Mouse (Mus musculus) embryonic facial prominence, embryonic 12.5 days (tissue): Measurements from ENCODE around the gene Filip1l. TPM values are rescaled to one million over a fixed set of nuclear protein-coding genes. Genes with fewer than 3 reads are reported as not detected.

Experiments used
- ATAC-seq: fragments of 200-750 bp; cut with Nextera tagmentation; 2 replicates; pipeline ENCODE4 v1.8.0; 2017; ENCODE audit not compliant: insufficient number of reproducible peaks, insufficient read depth, low FRiP score, low TSS enrichment
- H3K27ac ChIP-seq: fragments of 300-500 bp; sonication (generic); 2 replicates; pipeline ENCODE4 v1.5.1; 2016; ENCODE audit warnings: mild to moderate bottlenecking
- H3K27me3 ChIP-seq: fragments of 300-500 bp; sonication (generic); 2 replicates; pipeline ENCODE4 v1.6.1; 2016; ENCODE audit warnings: mild to moderate bottlenecking, moderate library complexity
- H3K36me3 ChIP-seq: fragments of 300-500 bp; sonication (generic); 2 replicates; pipeline ENCODE4 v1.6.1; 2016; ENCODE audit warnings: mild to moderate bottlenecking
- H3K4me1 ChIP-seq: fragments of 300-500 bp; sonication (generic); 2 replicates; pipeline ENCODE4 v1.6.1; 2016
- H3K4me2 ChIP-seq: fragments of 300-500 bp; sonication (generic); replicated peaks from 2 replicates; pipeline ENCODE4 v1.6.1; 2016; ENCODE audit warnings: mild to moderate bottlenecking, moderate library complexity
- H3K4me3 ChIP-seq: fragments of 300-500 bp; sonication (generic); 2 replicates; pipeline ENCODE4 v1.5.1; 2016; ENCODE audit warnings: mild to moderate bottlenecking
- H3K9ac ChIP-seq: fragments of 300-500 bp; sonication (generic); 2 replicates; pipeline ENCODE4 v1.6.1; 2016; ENCODE audit warnings: mild to moderate bottlenecking, moderate library complexity
- H3K9me3 ChIP-seq: fragments of 300-500 bp; sonication (generic); 2 replicates; pipeline ENCODE4 v1.6.1; 2016; ENCODE audit warnings: mild to moderate bottlenecking, moderate library complexity
- WGBS: fragments of 180-500 bp; shearing (Covaris S2); methylation state at CpG from one replicate; pipeline ENCODE4 v1.1.7; 2016; 5-methylcytosine and 5-hydroxymethylcytosine counted together
- polyA plus RNA-seq: library from polyadenylated mRNA; unstranded; fragments of >200 nt; fragmentation: Nextera tagmentation; extraction: Ambion mirVana; gene quantifications from 2 replicates; pipeline ENCODE4 v1.2.1, GENCODE M21; 2016

The Filip1l gene
- polyA plus RNA-seq, 1 experiment from 2014 or later = 27.4 TPM

GRCm38 (mm10) chr16:57473415-57474085 is 120.7 kb downstream of the Filip1l start:
- Histone ChIP-seq H3K27me3 (no peaks in the 10 kb centered on the region), H3K27ac (no peak overlapping the region), H3K4me1 (peaks cover 5% of the 10 kb centered on the region; the same call in 1 of the 2 replicates), H3K4me2 (no peak overlapping the region), H3K9ac (no peak overlapping the region), H3K36me3 (no peaks in the 10 kb centered on the region), H3K9me3 (no peaks in the 10 kb centered on the region), H3K4me3 (no peak overlapping the region)
- ATAC-seq = no peak
- WGBS = 30% methylated on average over 10 of the region's 10 CpGs

GRCm38 (mm10) chr16:57478451-57478850 is 125.6 kb downstream of the Filip1l start:
- Histone ChIP-seq H3K4me3 (no peak overlapping the region), H3K4me1 (peaks cover 5% of the 10 kb centered on the region; the same call in 1 of the 2 replicates), H3K27me3 (no peaks in the 10 kb centered on the region), H3K9me3 (no peaks in the 10 kb centered on the region), H3K36me3 (no peaks in the 10 kb centered on the region), H3K27ac (no peak overlapping the region), H3K4me2 (no peak overlapping the region), H3K9ac (no peak overlapping the region)
- 81% methylated on average over 2 of the region's 2 CpGs for WGBS
- ATAC-seq = no peak

DNA sequence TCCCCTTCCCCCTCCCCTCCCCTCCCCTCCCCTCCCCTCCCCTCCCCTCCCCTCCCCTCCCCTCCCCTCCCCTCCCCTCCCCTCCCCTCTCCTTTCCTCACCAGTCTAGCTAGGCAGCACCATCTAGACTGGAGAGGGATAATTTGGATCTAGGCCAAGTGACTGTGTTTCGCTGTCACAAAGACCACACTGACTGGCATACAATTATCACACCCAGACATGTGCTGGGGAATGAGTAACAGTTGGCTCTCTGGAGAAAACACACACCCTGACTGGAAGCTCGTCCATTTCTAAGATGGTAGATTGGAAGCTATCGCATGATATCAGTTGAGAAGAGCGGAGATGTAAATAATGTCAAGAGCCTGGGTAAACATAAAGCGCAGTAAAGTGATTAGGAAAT is 126.9 kb downstream of the Filip1l start:
- H3K4me3 ChIP-seq = no peak overlapping the region
- no peaks in the 10 kb centered on the region for H3K36me3 ChIP-seq
- H3K27ac ChIP-seq = no peak overlapping the region
- no peak overlapping the region for H3K4me2 ChIP-seq
- no peaks in the 10 kb centered on the region for H3K27me3 ChIP-seq
- ATAC-seq = no peak
- no peaks in the 10 kb centered on the region for H3K4me1 ChIP-seq
- no peak overlapping the region for H3K9ac ChIP-seq
- no peaks in the 10 kb centered on the region for H3K9me3 ChIP-seq
- 89% methylated on average over 5 of the region's 5 CpGs for WGBS

DNA sequence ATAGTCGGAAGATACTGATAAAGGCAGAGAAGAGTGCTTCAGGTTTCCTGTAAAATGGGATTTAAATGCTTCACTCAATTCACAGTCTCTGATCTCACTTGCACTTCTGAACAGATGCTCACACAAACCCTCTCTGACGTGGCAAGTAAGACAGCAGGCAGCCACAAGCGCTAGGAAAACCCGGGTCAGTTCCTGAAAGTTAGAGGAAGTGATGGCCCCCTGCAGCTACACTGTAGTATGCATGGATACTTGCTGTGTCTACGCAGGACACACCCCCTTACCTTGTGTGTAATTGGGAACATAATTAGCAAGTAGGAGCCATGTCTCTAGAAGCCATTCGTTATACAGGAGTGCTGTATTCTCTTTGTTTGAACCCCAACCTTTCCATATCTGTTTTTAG is 129.4 kb downstream of the Filip1l start:
- no peak overlapping the region for H3K4me3 ChIP-seq
- ATAC-seq = no peak
- WGBS = 60% methylated on average over 6 of the region's 6 CpGs
- 0 out of 2 replicates have a peak, but pooled peaks cover 9% of the 10 kb centered on the region for H3K4me1 ChIP-seq
- no peaks in the 10 kb centered on the region for H3K9me3 ChIP-seq
- no peak overlapping the region for H3K27ac ChIP-seq
- no peak overlapping the region for H3K9ac ChIP-seq
- no peaks in the 10 kb centered on the region for H3K36me3 ChIP-seq
- no peak overlapping the region for H3K4me2 ChIP-seq
- no peaks in the 10 kb centered on the region for H3K27me3 ChIP-seq

- ATAC-seq = no peak
- Histone ChIP-seq H3K27me3 (no peaks in the 10 kb centered on the region), H3K36me3 (no peaks in the 10 kb centered on the region), H3K4me1 (peaks cover 14% of the 10 kb centered on the region; the same call in 1 of the 2 replicates), H3K4me2 (no peak overlapping the region), H3K9ac (no peak overlapping the region), H3K4me3 (no peak overlapping the region), H3K9me3 (no peaks in the 10 kb centered on the region), H3K27ac (no peak overlapping the region)
- WGBS = 55% methylated on average over 4 of the region's 4 CpGs
Measured at GRCm38 (mm10) chr16:57482911-57483310, 130.0 kb downstream of the Filip1l start.

DNA sequence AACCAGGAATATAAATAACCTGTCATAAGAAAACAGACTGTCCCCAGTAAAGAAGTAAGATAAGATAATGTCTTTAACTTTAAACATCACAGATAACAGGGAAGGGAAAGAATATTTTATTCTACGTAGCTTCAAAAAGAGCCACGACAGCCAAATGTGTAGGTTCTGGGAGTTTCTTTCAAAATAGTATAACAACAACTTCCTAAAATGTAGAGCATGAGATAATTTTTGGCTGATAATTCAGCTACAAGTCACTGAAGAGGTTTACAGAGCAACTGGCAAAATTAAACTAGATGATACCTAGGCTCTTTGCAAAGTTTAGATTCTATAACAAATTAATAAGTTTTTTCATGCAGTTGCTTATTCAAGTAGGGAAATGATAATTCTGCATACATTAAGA is 130.6 kb downstream of the Filip1l start:
- H3K9ac ChIP-seq = no peak overlapping the region
- no peaks in the 10 kb centered on the region for H3K9me3 ChIP-seq
- H3K4me2 ChIP-seq = no peak overlapping the region
- H3K27ac ChIP-seq = no peak overlapping the region
- no peak overlapping the region for H3K4me3 ChIP-seq
- 92% methylated on average over 2 of the region's 2 CpGs for WGBS
- H3K36me3 ChIP-seq = no peaks in the 10 kb centered on the region
- H3K27me3 ChIP-seq = no peaks in the 10 kb centered on the region
- no peak for ATAC-seq
- H3K4me1 ChIP-seq = peaks cover 15% of the 10 kb centered on the region; the same call in 1 of the 2 replicates

GRCm38 (mm10) chr16:57484043-57484795 is 131.3 kb downstream of the Filip1l start:
- H3K27me3 ChIP-seq = no peaks in the 10 kb centered on the region
- WGBS = 84% methylated on average over 12 of the region's 12 CpGs
- H3K27ac ChIP-seq = no peak overlapping the region
- peaks cover 15% of the 10 kb centered on the region; the same call in 1 of the 2 replicates for H3K4me1 ChIP-seq
- no peak overlapping the region for H3K9ac ChIP-seq
- no peak for ATAC-seq
- H3K36me3 ChIP-seq = no peaks in the 10 kb centered on the region
- H3K4me2 ChIP-seq = no peak overlapping the region
- no peaks in the 10 kb centered on the region for H3K9me3 ChIP-seq
- H3K4me3 ChIP-seq = no peak overlapping the region

- H3K4me3 ChIP-seq = no peak overlapping the region
- 87% methylated on average over 9 of the region's 9 CpGs for WGBS
- no peak for ATAC-seq
- no peak overlapping the region for H3K9ac ChIP-seq
- H3K27me3 ChIP-seq = no peaks in the 10 kb centered on the region
- H3K27ac ChIP-seq = no peak overlapping the region
- no peak overlapping the region for H3K4me2 ChIP-seq
- H3K4me1 ChIP-seq = peaks cover 15% of the 10 kb centered on the region; the same call in 1 of the 2 replicates
- no peaks in the 10 kb centered on the region for H3K36me3 ChIP-seq
- no peaks in the 10 kb centered on the region for H3K9me3 ChIP-seq
Measured at GRCm38 (mm10) chr16:57485265-57485664, 132.4 kb downstream of the Filip1l start.

GRCm38 (mm10) chr16:57486266-57486665 is 133.4 kb downstream of the Filip1l start:
- Histone ChIP-seq H3K9me3 (no peaks in the 10 kb centered on the region), H3K27me3 (no peaks in the 10 kb centered on the region), H3K4me2 (no peak overlapping the region), H3K36me3 (no peaks in the 10 kb centered on the region), H3K4me1 (peaks cover 15% of the 10 kb centered on the region; the same call in 1 of the 2 replicates), H3K27ac (no peak overlapping the region), H3K9ac (no peak overlapping the region), H3K4me3 (no peak overlapping the region)
- ATAC-seq = peak; percentile 22; the same call in 1 of the 2 replicates
- 85% methylated on average over 5 of the region's 5 CpGs for WGBS

GRCm38 (mm10) chr16:57488661-57489060 is 135.8 kb downstream of the Filip1l start:
- no peak overlapping the region for H3K4me2 ChIP-seq
- no peak overlapping the region for H3K9ac ChIP-seq
- ATAC-seq = no peak
- no peaks in the 10 kb centered on the region for H3K27me3 ChIP-seq
- H3K4me3 ChIP-seq = no peak overlapping the region
- peaks cover 15% of the 10 kb centered on the region; the same call in 1 of the 2 replicates for H3K4me1 ChIP-seq
- no peaks in the 10 kb centered on the region for H3K9me3 ChIP-seq
- no peaks in the 10 kb centered on the region for H3K36me3 ChIP-seq
- no peak overlapping the region for H3K27ac ChIP-seq

GRCm38 (mm10) chr16:57490691-57491090 is 137.8 kb downstream of the Filip1l start:
- 89% methylated on average over 8 of the region's 8 CpGs for WGBS
- no peaks in the 10 kb centered on the region for H3K9me3 ChIP-seq
- H3K9ac ChIP-seq = no peak overlapping the region
- H3K4me1 ChIP-seq = peaks cover 15% of the 10 kb centered on the region; the same call in 1 of the 2 replicates
- H3K27me3 ChIP-seq = no peaks in the 10 kb centered on the region
- no peak overlapping the region for H3K27ac ChIP-seq
- no peak overlapping the region for H3K4me3 ChIP-seq
- H3K36me3 ChIP-seq = no peaks in the 10 kb centered on the region
- no peak overlapping the region for H3K4me2 ChIP-seq
- ATAC-seq = no peak

DNA sequence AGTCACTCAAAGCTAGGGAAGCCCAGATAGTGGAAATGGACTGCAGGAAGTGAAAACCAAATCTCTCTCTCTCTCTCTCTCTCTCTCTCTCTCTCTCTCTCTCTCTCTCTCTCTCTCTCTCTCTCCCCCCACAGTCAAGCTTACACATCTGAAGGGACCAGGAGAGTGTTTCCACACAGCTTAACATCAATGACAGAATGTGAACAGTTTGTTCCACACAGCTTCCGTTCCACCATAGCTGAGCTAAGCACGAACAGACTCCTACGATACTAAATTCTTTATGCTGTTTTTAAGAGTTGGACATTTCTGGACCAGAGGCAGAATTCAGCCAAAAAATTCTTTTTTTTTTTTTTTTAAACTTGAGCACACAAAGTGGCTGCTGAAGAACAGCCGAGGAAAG is 139.0 kb downstream of the Filip1l start:
- H3K4me2 ChIP-seq = no peak overlapping the region
- peaks cover 10% of the 10 kb centered on the region; the same call in 1 of the 2 replicates for H3K4me1 ChIP-seq
- H3K27ac ChIP-seq = no peak overlapping the region
- 90% methylated on average over 4 of the region's 4 CpGs for WGBS
- H3K4me3 ChIP-seq = no peak overlapping the region
- H3K9me3 ChIP-seq = no peaks in the 10 kb centered on the region
- ATAC-seq = no peak
- H3K36me3 ChIP-seq = no peaks in the 10 kb centered on the region
- no peaks in the 10 kb centered on the region for H3K27me3 ChIP-seq
- no peak overlapping the region for H3K9ac ChIP-seq
